Mouse (Mus musculus) 3134 (cell line): Measurements from ENCODE around the gene Per3.
A peak's percentile ranks its signal among the peaks of the same experiment; 100 is the strongest.

Source experiments
- DNase-seq: peaks from one replicate; pipeline ENCODE4 v3.0.0-alpha.2; 2011; ENCODE audit warnings: low spot score; ENCODE audit not compliant: insufficient read length; ENCODE audit errors: extremely low read depth

Gene Per3

GRCm38 (mm10) chr4:150962231-150962630 lies 82.2 kb downstream of the Per3 start:
- DNase-seq: peak; percentile 55

- no peak for DNase-seq
Observed at GRCm38 (mm10) chr4:150958536-150958935, 85.9 kb downstream of the Per3 start.

- DNase-seq: no peak
Observed at GRCm38 (mm10) chr4:150957106-150957458, 87.4 kb downstream of the Per3 start.

- no peak for DNase-seq
Observed at GRCm38 (mm10) chr4:150956369-150957105, 87.9 kb downstream of the Per3 start.
